Mouse (Mus musculus): Measurements from ENCODE around the gene Tbx2. TPM values are rescaled to one million over a fixed set of nuclear protein-coding genes. Genes with fewer than 3 reads are reported as not detected.

The Tbx2 gene
- polyA plus RNA-seq, 1 experiment from 2014 or later: 11.3 TPM

DNA sequence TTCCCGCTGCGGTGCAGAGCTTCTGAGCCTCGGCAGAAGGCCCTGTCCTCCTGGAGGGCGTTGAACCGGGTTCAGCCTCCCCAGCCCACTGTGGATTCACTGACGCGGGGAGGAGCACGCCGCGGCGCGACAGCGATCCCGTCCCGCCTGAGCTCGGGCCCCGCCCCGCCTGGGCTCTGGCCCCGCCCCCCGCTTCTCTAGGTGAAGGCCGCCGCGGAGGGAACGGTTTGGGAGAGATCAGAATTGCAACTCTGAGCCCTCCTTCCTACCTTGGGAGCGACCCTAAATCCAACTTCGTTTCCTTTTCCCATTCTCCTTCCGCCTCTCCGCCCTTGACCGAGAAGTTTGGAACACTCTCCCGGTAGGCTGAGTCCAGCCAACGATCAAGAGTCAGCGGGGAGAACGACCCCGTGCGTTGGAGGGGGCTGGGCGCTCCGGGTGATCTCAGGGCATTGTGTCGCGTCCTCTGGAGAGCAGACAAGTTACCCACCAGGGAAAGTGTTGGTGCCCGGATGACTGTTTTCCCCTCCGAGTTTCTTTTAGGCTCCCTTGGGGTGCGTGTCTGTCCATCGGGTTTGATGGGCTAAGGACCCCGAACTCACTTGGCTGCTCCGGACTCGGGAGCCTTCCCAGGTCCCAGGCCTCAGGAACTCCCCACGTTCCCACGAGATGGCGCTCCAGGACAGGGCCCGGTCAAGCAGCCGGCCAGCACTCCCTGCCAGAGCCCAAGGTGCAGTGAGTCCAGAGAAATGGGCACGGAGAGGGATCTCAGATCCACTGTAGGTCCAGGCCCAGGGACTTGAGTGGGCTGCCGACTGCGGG lies 12.0 kb downstream of the Tbx2 start:
- ATAC-seq (ENCODE audit: insufficient number of reproducible peaks, low FRiP score, low TSS enrichment, low read depth) (peak; percentile 58), DNase-seq (ENCODE audit: low spot score) (peak; percentile 99)
- Histone ChIP-seq H3K36me3 (ENCODE audit: control insufficient read depth, insufficient read depth, low read length) (no peaks in the 10 kb centered on the region), H3K4me2 (ENCODE audit: low read depth, severe bottlenecking) (peak overlapping the region; percentile 74), H3K27me3 (ENCODE audit: control insufficient read depth, insufficient read depth, low read length) (peaks cover 26% of the 10 kb centered on the region), H3K9me3 (ENCODE audit: control insufficient read depth, low read length) (no peaks in the 10 kb centered on the region), H3K4me1 (ENCODE audit: control insufficient read depth, insufficient read depth, low read length) (peaks cover 21% of the 10 kb centered on the region), H3K9ac (ENCODE audit: low read length) (peak overlapping the region; percentile 60), H3K27ac (replicated peaks; ENCODE audit: low read depth, low read length) (peak overlapping the region; percentile 68; the same call in 1 of the 2 replicates), H3K4me3 (ENCODE audit: low read depth, low read length) (peak overlapping the region; percentile 50)
- under 1% methylated on average over 54 of the region's 54 CpGs for WGBS

- peak overlapping the region; percentile 74; the same call in 1 of the 2 replicates for H3K4me2 ChIP-seq (ENCODE audit: low read depth, severe bottlenecking)
- no peaks in the 10 kb centered on the region for H3K36me3 ChIP-seq (ENCODE audit: control insufficient read depth, insufficient read depth, low read length)
- DNase-seq (ENCODE audit: low spot score) (no peak), ATAC-seq (ENCODE audit: insufficient number of reproducible peaks, low FRiP score, low TSS enrichment, low read depth) (no peak)
- H3K9me3 ChIP-seq (ENCODE audit: control insufficient read depth, low read length): no peaks in the 10 kb centered on the region
- no peak overlapping the region for H3K9ac ChIP-seq (ENCODE audit: low read length)
- 27% methylated on average over 5 of the region's 5 CpGs for WGBS
- no peak overlapping the region for H3K27ac ChIP-seq (replicated peaks; ENCODE audit: low read depth, low read length)
- H3K4me3 ChIP-seq (ENCODE audit: low read depth, low read length): no peak overlapping the region; the same call in 1 of the 2 replicates
- peaks cover 20% of the 10 kb centered on the region for H3K4me1 ChIP-seq (ENCODE audit: control insufficient read depth, insufficient read depth, low read length)
- peaks cover 20% of the 10 kb centered on the region for H3K27me3 ChIP-seq (ENCODE audit: control insufficient read depth, insufficient read depth, low read length)
Measured at GRCm38 (mm10) chr11:85844971-85845370, 12.6 kb downstream of the Tbx2 start.

- ATAC-seq (ENCODE audit: insufficient number of reproducible peaks, low FRiP score, low TSS enrichment, low read depth) (no peak), DNase-seq (ENCODE audit: low spot score) (no peak)
- H3K9ac ChIP-seq (ENCODE audit: low read length): no peak overlapping the region
- no peak overlapping the region for H3K27ac ChIP-seq (replicated peaks; ENCODE audit: low read depth, low read length)
- H3K36me3 ChIP-seq (ENCODE audit: control insufficient read depth, insufficient read depth, low read length): no peaks in the 10 kb centered on the region
- no peaks in the 10 kb centered on the region for H3K9me3 ChIP-seq (ENCODE audit: control insufficient read depth, low read length)
- no peak overlapping the region for H3K4me3 ChIP-seq (ENCODE audit: low read depth, low read length)
- peaks cover 10% of the 10 kb centered on the region for H3K27me3 ChIP-seq (ENCODE audit: control insufficient read depth, insufficient read depth, low read length)
- no peak overlapping the region for H3K4me2 ChIP-seq (ENCODE audit: low read depth, severe bottlenecking)
- 41% methylated on average over 5 of the region's 5 CpGs for WGBS
- H3K4me1 ChIP-seq (ENCODE audit: control insufficient read depth, insufficient read depth, low read length): peaks cover 14% of the 10 kb centered on the region
Measured at GRCm38 (mm10) chr11:85845921-85846320, 13.6 kb downstream of the Tbx2 start.

GRCm38 (mm10) chr11:85846509-85846908 lies 14.2 kb downstream of the Tbx2 start:
- Histone ChIP-seq H3K27me3 (ENCODE audit: control insufficient read depth, insufficient read depth, low read length) (0 out of 2 replicates have a peak, but pooled peaks cover 5% of the 10 kb centered on the region), H3K9me3 (ENCODE audit: control insufficient read depth, low read length) (no peaks in the 10 kb centered on the region), H3K4me2 (ENCODE audit: low read depth, severe bottlenecking) (no peak overlapping the region), H3K9ac (ENCODE audit: low read length) (no peak overlapping the region), H3K4me1 (ENCODE audit: control insufficient read depth, insufficient read depth, low read length) (peaks cover 14% of the 10 kb centered on the region), H3K4me3 (ENCODE audit: low read depth, low read length) (no peak overlapping the region), H3K27ac (replicated peaks; ENCODE audit: low read depth, low read length) (no peak overlapping the region), H3K36me3 (ENCODE audit: control insufficient read depth, insufficient read depth, low read length) (no peaks in the 10 kb centered on the region)
- 61% methylated on average over 4 of the region's 4 CpGs for WGBS
- DNase-seq (ENCODE audit: low spot score) (no peak), ATAC-seq (ENCODE audit: insufficient number of reproducible peaks, low FRiP score, low TSS enrichment, low read depth) (no peak)

DNA sequence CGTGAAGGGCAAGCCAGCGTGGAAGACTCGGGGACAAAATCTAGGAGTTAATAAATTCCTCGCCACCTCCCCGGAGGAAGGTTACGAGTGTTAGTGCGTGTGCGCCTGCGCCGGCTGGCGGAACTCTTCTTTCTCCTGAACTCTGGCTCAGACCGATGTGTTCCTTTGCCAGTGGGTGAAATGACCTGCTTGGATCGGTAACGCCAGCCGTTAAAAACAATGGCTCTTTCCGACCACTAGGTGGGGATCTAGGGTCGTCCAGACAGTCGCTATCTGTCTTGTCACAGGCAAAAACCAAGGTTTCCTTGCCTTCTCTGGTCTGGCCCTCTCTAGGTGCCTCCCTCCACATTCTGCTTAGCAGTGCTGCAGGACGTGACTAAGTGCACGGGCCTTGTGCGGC lies 16.7 kb downstream of the Tbx2 start:
- Histone ChIP-seq H3K27me3 (ENCODE audit: control insufficient read depth, insufficient read depth, low read length) (0 out of 2 replicates have a peak, but pooled peaks cover 2% of the 10 kb centered on the region), H3K9me3 (ENCODE audit: control insufficient read depth, low read length) (no peaks in the 10 kb centered on the region), H3K4me3 (ENCODE audit: low read depth, low read length) (peak overlapping the region; percentile 12; the same call in 1 of the 2 replicates), H3K9ac (ENCODE audit: low read length) (0 out of 2 replicates have a peak overlapping the region, but pooled peaks have one; percentile 7), H3K4me1 (ENCODE audit: control insufficient read depth, insufficient read depth, low read length) (peaks cover 6% of the 10 kb centered on the region), H3K27ac (replicated peaks; ENCODE audit: low read depth, low read length) (no peak overlapping the region), H3K4me2 (ENCODE audit: low read depth, severe bottlenecking) (peak overlapping the region; percentile 42), H3K36me3 (ENCODE audit: control insufficient read depth, insufficient read depth, low read length) (no peaks in the 10 kb centered on the region)
- DNase-seq (ENCODE audit: low spot score) (peak; percentile 87), ATAC-seq (ENCODE audit: insufficient number of reproducible peaks, low FRiP score, low TSS enrichment, low read depth) (peak; percentile 71)
- 2% methylated on average over 21 of the region's 21 CpGs for WGBS

GRCm38 (mm10) chr11:85850233-85850632 lies 17.9 kb downstream of the Tbx2 start, which contains the start of gene Gm11444:
Gene Gm11444 (minus strand): TSS chr11:85850333.
- Histone ChIP-seq H3K27me3 (ENCODE audit: control insufficient read depth, insufficient read depth, low read length) (0 out of 2 replicates have a peak, but pooled peaks cover 2% of the 10 kb centered on the region), H3K36me3 (ENCODE audit: control insufficient read depth, insufficient read depth, low read length) (no peaks in the 10 kb centered on the region), H3K27ac (replicated peaks; ENCODE audit: low read depth, low read length) (no peak within 1 kb of the TSS), H3K9me3 (ENCODE audit: control insufficient read depth, low read length) (no peaks in the 10 kb centered on the region), H3K4me2 (ENCODE audit: low read depth, severe bottlenecking) (no peak within 1 kb of the TSS; the same call in 1 of the 2 replicates), H3K9ac (ENCODE audit: low read length) (no peak within 1 kb of the TSS), H3K4me3 (ENCODE audit: low read depth, low read length) (no peak within 1 kb of the TSS; the same call in 1 of the 2 replicates), H3K4me1 (ENCODE audit: control insufficient read depth, insufficient read depth, low read length) (peaks cover 6% of the 10 kb centered on the region)
- no peak for ATAC-seq (ENCODE audit: insufficient number of reproducible peaks, low FRiP score, low TSS enrichment, low read depth)
- no peak for DNase-seq (ENCODE audit: low spot score)
- WGBS: 89% methylated on average over 6 of the region's 6 CpGs

DNA sequence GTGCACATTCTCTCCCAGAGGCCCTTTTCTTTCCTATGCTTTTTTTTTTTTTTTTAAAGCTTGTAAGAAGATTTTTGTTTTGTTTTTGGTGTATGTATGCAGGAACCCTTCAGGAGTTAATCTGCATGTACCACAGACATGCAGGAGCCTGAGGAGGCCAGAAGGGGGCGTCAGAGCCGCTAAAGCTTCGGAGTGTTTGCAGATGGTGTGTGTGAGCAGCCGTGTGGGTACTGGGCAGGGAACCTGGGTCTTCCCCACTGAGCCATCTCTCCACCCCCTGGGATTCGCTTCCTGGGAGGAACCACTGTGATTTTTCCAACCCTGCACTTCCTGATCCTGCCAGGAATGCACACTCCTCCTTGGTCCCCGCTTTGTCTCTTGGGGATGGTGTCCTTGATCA lies 18.4 kb downstream of the Tbx2 start:
- H3K4me1 ChIP-seq (ENCODE audit: control insufficient read depth, insufficient read depth, low read length): peaks cover 6% of the 10 kb centered on the region
- no peaks in the 10 kb centered on the region for H3K36me3 ChIP-seq (ENCODE audit: control insufficient read depth, insufficient read depth, low read length)
- 0 out of 2 replicates have a peak, but pooled peaks cover 2% of the 10 kb centered on the region for H3K27me3 ChIP-seq (ENCODE audit: control insufficient read depth, insufficient read depth, low read length)
- no peak overlapping the region for H3K4me3 ChIP-seq (ENCODE audit: low read depth, low read length)
- DNase-seq (ENCODE audit: low spot score): peak; percentile 62
- H3K9me3 ChIP-seq (ENCODE audit: control insufficient read depth, low read length): no peaks in the 10 kb centered on the region
- 49% methylated on average over 6 of the region's 6 CpGs for WGBS
- no peak overlapping the region for H3K4me2 ChIP-seq (ENCODE audit: low read depth, severe bottlenecking)
- no peak overlapping the region for H3K9ac ChIP-seq (ENCODE audit: low read length)
- H3K27ac ChIP-seq (replicated peaks; ENCODE audit: low read depth, low read length): no peak overlapping the region
- no peak for ATAC-seq (ENCODE audit: insufficient number of reproducible peaks, low FRiP score, low TSS enrichment, low read depth)

DNA sequence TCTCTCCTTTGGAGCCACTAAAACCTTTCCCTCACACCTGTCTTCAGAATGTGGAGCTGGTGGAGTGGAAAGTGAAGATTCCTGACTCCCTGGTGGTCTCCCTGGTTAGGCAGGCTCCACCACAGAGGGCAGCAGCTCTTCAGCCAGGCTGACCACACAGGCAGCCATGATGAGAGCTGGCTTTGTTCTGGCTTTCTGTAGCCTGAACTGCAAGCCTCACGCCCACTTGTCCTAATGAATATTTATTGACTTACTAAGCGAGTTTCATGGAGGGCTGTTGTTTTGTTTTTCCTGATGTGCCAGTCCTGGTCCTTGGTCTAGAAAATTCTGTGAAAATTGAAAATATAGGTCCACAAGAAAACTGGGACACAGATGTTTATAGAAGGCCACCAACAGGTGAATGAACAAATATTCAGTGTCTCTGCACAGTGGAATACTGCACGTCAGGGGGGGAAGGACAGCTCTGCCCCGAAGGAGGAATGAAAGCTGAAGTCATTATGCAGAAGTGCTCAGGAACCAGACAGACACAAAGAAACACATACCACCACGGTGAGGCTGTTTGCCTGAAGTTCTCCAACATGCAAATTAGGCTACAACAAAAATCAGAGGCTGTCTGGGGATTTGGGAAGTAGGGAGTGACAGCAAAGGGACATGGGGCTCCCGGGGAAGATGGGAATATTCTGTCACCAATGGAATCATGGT lies 25.8 kb downstream of the Tbx2 start:
- Histone ChIP-seq H3K27me3 (ENCODE audit: control insufficient read depth, insufficient read depth, low read length) (no peaks in the 10 kb centered on the region), H3K36me3 (ENCODE audit: control insufficient read depth, insufficient read depth, low read length) (no peaks in the 10 kb centered on the region), H3K4me1 (ENCODE audit: control insufficient read depth, insufficient read depth, low read length) (no peaks in the 10 kb centered on the region), H3K4me2 (ENCODE audit: low read depth, severe bottlenecking) (no peak overlapping the region), H3K9ac (ENCODE audit: low read length) (no peak overlapping the region), H3K9me3 (ENCODE audit: control insufficient read depth, low read length) (no peaks in the 10 kb centered on the region), H3K4me3 (ENCODE audit: low read depth, low read length) (no peak overlapping the region), H3K27ac (replicated peaks; ENCODE audit: low read depth, low read length) (no peak overlapping the region)
- 41% methylated on average over 6 of the region's 6 CpGs for WGBS
- ATAC-seq (ENCODE audit: insufficient number of reproducible peaks, low FRiP score, low TSS enrichment, low read depth): no peak
- no peak for DNase-seq (ENCODE audit: low spot score)
